Mouse (Mus musculus) forebrain, embryonic 10.5 days (tissue): ENCODE measurements around the gene Gna12. TPM values are rescaled to one million over a fixed set of nuclear protein-coding genes. Genes with fewer than 3 reads are reported as not detected.
A peak's percentile ranks its signal among the peaks of the same experiment; 100 is the strongest.

Experiments used
- DNase-seq: peaks from one replicate; pipeline ENCODE4 v3.0.0-alpha.2; 2017; ENCODE audit warnings: low spot score; ENCODE audit errors: extremely low spot score
- H3K27ac ChIP-seq: fragments of 300-500 bp; sonication (generic); 2 replicates; pipeline ENCODE4 v1.5.1; 2016; ENCODE audit warnings: mild to moderate bottlenecking
- H3K27me3 ChIP-seq: fragments of 300-500 bp; sonication (generic); 2 replicates; pipeline ENCODE4 v1.6.1; 2016; ENCODE audit warnings: mild to moderate bottlenecking; ENCODE audit not compliant: poor library complexity, severe bottlenecking
- H3K36me3 ChIP-seq: fragments of 300-500 bp; sonication (generic); replicated peaks from 2 replicates; pipeline ENCODE4 v1.6.1; 2016; ENCODE audit warnings: mild to moderate bottlenecking, moderate library complexity
- H3K4me1 ChIP-seq: fragments of 300-500 bp; sonication (generic); 2 replicates; pipeline ENCODE4 v1.6.1; 2016
- H3K4me3 ChIP-seq: fragments of 300-500 bp; sonication (generic); 2 replicates; pipeline ENCODE4 v1.5.1; 2016; ENCODE audit warnings: mild to moderate bottlenecking, moderate library complexity
- H3K9me3 ChIP-seq: fragments of 300-500 bp; sonication (generic); 2 replicates; pipeline ENCODE4 v1.6.1; 2016; ENCODE audit warnings: mild to moderate bottlenecking, moderate library complexity
- WGBS: fragments of 180-500 bp; shearing (Covaris S2); methylation state at CpG from one replicate; pipeline ENCODE4 v1.1.7; 2016; 5-methylcytosine and 5-hydroxymethylcytosine counted together
- polyA plus RNA-seq: library from polyadenylated mRNA; unstranded; fragments of >200 nt; fragmentation: Nextera tagmentation; extraction: Ambion mirVana; gene quantifications from 2 replicates; pipeline ENCODE4 v1.2.1, GENCODE M21; 2016

The Gna12 gene
- polyA plus RNA-seq, 1 experiment from 2014 or later, result 7.6 TPM

GRCm38 (mm10) chr5:140762540-140762939, 67.7 kb downstream of the Gna12 start:
- 90% methylated on average over 4 of the region's 4 CpGs for WGBS
- no peak for DNase-seq
- H3K9me3 ChIP-seq, result no peaks in the 10 kb centered on the region
- H3K27me3 ChIP-seq, result no peaks in the 10 kb centered on the region
- H3K4me1 ChIP-seq, result peaks cover 2% of the 10 kb centered on the region
- H3K36me3 ChIP-seq, result peaks cover 48% of the 10 kb centered on the region
- H3K4me3 ChIP-seq, result no peak overlapping the region
- H3K27ac ChIP-seq, result no peak overlapping the region

- Histone ChIP-seq H3K4me3 (no peak overlapping the region), H3K36me3 (peaks cover 48% of the 10 kb centered on the region), H3K27ac (no peak overlapping the region), H3K27me3 (no peaks in the 10 kb centered on the region), H3K4me1 (no peaks in the 10 kb centered on the region), H3K9me3 (no peaks in the 10 kb centered on the region)
- DNase-seq, result no peak
- WGBS, result 76% methylated on average over 8 of the region's 8 CpGs
Observed at GRCm38 (mm10) chr5:140758864-140759263, 71.4 kb downstream of the Gna12 start.

GRCm38 (mm10) chr5:140753223-140753622, 77.0 kb downstream of the Gna12 start:
- H3K9me3 ChIP-seq, result peaks cover 8% of the 10 kb centered on the region
- 0 out of 2 replicates have a peak overlapping the region, but pooled peaks have one; percentile 15 for H3K27ac ChIP-seq
- DNase-seq, result no peak
- WGBS, result 66% methylated on average over 5 of the region's 5 CpGs
- H3K4me3 ChIP-seq, result no peak overlapping the region
- peaks cover 13% of the 10 kb centered on the region for H3K4me1 ChIP-seq
- H3K27me3 ChIP-seq, result no peaks in the 10 kb centered on the region
- H3K36me3 ChIP-seq, result peaks cover 8% of the 10 kb centered on the region

- no peak for DNase-seq
- Histone ChIP-seq H3K9me3 (peaks cover 8% of the 10 kb centered on the region), H3K4me3 (no peak overlapping the region), H3K27ac (no peak overlapping the region), H3K4me1 (peaks cover 13% of the 10 kb centered on the region), H3K27me3 (no peaks in the 10 kb centered on the region), H3K36me3 (peaks cover 3% of the 10 kb centered on the region; the same call in 1 of the 2 replicates)
- 90% methylated on average over 3 of the region's 3 CpGs for WGBS
Observed at GRCm38 (mm10) chr5:140752639-140753038, 77.6 kb downstream of the Gna12 start.

- DNase-seq, result no peak
- Histone ChIP-seq H3K4me1 (peaks cover 13% of the 10 kb centered on the region), H3K27ac (no peak overlapping the region), H3K27me3 (no peaks in the 10 kb centered on the region), H3K4me3 (no peak overlapping the region), H3K36me3 (peaks cover 3% of the 10 kb centered on the region; the same call in 1 of the 2 replicates), H3K9me3 (peaks cover 8% of the 10 kb centered on the region)
- 94% methylated on average over 15 of the region's 15 CpGs for WGBS
Observed at GRCm38 (mm10) chr5:140752041-140752440, 78.2 kb downstream of the Gna12 start.

- 0% methylated on average over 1 of the region's 2 CpGs for WGBS
- no peak for DNase-seq
- Histone ChIP-seq H3K27ac (no peak overlapping the region), H3K9me3 (peaks cover 8% of the 10 kb centered on the region), H3K4me1 (peaks cover 13% of the 10 kb centered on the region), H3K36me3 (0 out of 2 replicates have a peak, but pooled peaks cover 3% of the 10 kb centered on the region), H3K27me3 (no peaks in the 10 kb centered on the region), H3K4me3 (no peak overlapping the region)
Observed at GRCm38 (mm10) chr5:140750925-140751324, 79.3 kb downstream of the Gna12 start.

- peak overlapping the region; percentile 88 for H3K27ac ChIP-seq
Observed at GRCm38 (mm10) chr5:140749062-140749875, 81.0 kb downstream of the Gna12 start.

GRCm38 (mm10) chr5:140748425-140748824, 81.8 kb downstream of the Gna12 start:
- Histone ChIP-seq H3K27ac (peak overlapping the region; percentile 49), H3K27me3 (no peaks in the 10 kb centered on the region), H3K9me3 (peaks cover 8% of the 10 kb centered on the region), H3K4me3 (no peak overlapping the region), H3K4me1 (peaks cover 17% of the 10 kb centered on the region), H3K36me3 (0 out of 2 replicates have a peak, but pooled peaks cover 3% of the 10 kb centered on the region)
- no peak for DNase-seq
- 90% methylated on average over 10 of the region's 10 CpGs for WGBS

More at GRCm38 (mm10) chr5:140749062-140749875, 81.0 kb downstream of the Gna12 start:
- WGBS, result 22% methylated on average over 12 of the region's 12 CpGs
- peak overlapping the region; percentile 44 for H3K4me3 ChIP-seq
- H3K4me1 ChIP-seq, result peaks cover 13% of the 10 kb centered on the region
- H3K36me3 ChIP-seq, result 0 out of 2 replicates have a peak, but pooled peaks cover 3% of the 10 kb centered on the region
- peak; percentile 75 for DNase-seq
- peaks cover 8% of the 10 kb centered on the region for H3K9me3 ChIP-seq
- no peaks in the 10 kb centered on the region for H3K27me3 ChIP-seq

GRCm38 (mm10) chr5:140743706-140744131, 86.5 kb downstream of the Gna12 start:
- H3K4me3 ChIP-seq, result no peak overlapping the region
- H3K27ac ChIP-seq, result 0 out of 2 replicates have a peak overlapping the region, but pooled peaks have one; percentile 18
- no peaks in the 10 kb centered on the region for H3K9me3 ChIP-seq
- H3K4me1 ChIP-seq, result peaks cover 9% of the 10 kb centered on the region
- no peaks in the 10 kb centered on the region for H3K27me3 ChIP-seq
- H3K36me3 ChIP-seq, result no peaks in the 10 kb centered on the region
- 33% methylated on average over 12 of the region's 12 CpGs for WGBS
- no peak for DNase-seq

GRCm38 (mm10) chr5:140741877-140742276, 88.4 kb downstream of the Gna12 start:
- Histone ChIP-seq H3K4me3 (no peak overlapping the region), H3K27me3 (peaks cover 12% of the 10 kb centered on the region), H3K27ac (no peak overlapping the region), H3K9me3 (no peaks in the 10 kb centered on the region), H3K36me3 (no peaks in the 10 kb centered on the region), H3K4me1 (peaks cover 4% of the 10 kb centered on the region; the same call in 1 of the 2 replicates)
- DNase-seq, result no peak

- Histone ChIP-seq H3K36me3 (no peaks in the 10 kb centered on the region), H3K27ac (no peak overlapping the region), H3K9me3 (peaks cover 6% of the 10 kb centered on the region; the same call in 1 of the 2 replicates), H3K27me3 (peaks cover 20% of the 10 kb centered on the region), H3K4me1 (peaks cover 6% of the 10 kb centered on the region), H3K4me3 (no peak overlapping the region)
- 81% methylated on average over 11 of the region's 11 CpGs for WGBS
- no peak for DNase-seq
Observed at GRCm38 (mm10) chr5:140741040-140741439, 89.2 kb downstream of the Gna12 start.

- Histone ChIP-seq H3K9me3 (peaks cover 7% of the 10 kb centered on the region; the same call in 1 of the 2 replicates), H3K36me3 (no peaks in the 10 kb centered on the region), H3K4me1 (peaks cover 17% of the 10 kb centered on the region), H3K4me3 (no peak overlapping the region), H3K27ac (no peak overlapping the region), H3K27me3 (peaks cover 33% of the 10 kb centered on the region)
- WGBS, result 85% methylated on average over 12 of the region's 12 CpGs
- no peak for DNase-seq
Observed at GRCm38 (mm10) chr5:140739813-140740212, 90.4 kb downstream of the Gna12 start.

- H3K27me3 ChIP-seq, result peaks cover 48% of the 10 kb centered on the region
- DNase-seq, result no peak
- peaks cover 7% of the 10 kb centered on the region; the same call in 1 of the 2 replicates for H3K9me3 ChIP-seq
- H3K4me1 ChIP-seq, result peaks cover 13% of the 10 kb centered on the region
- H3K36me3 ChIP-seq, result no peaks in the 10 kb centered on the region
- H3K4me3 ChIP-seq, result peak overlapping the region; percentile 48
- H3K27ac ChIP-seq, result no peak overlapping the region
- WGBS, result 20% methylated on average over 13 of the region's 13 CpGs
Observed at GRCm38 (mm10) chr5:140736166-140736565, 94.1 kb downstream of the Gna12 start.
